Mouse (Mus musculus): ENCODE data around the gene Clybl.

Gene Clybl

GRCm38 (mm10) chr14:122384447-122385237 is 203.1 kb downstream of the Clybl start:
- no peak for DNase-seq (ENCODE audit: extremely low spot score, low spot score)

GRCm38 (mm10) chr14:122385238-122385534 is 203.7 kb downstream of the Clybl start:
- DNase-seq (ENCODE audit: extremely low spot score, low spot score), result no peak

GRCm38 (mm10) chr14:122385758-122386157 is 204.3 kb downstream of the Clybl start:
- no peak for DNase-seq (ENCODE audit: extremely low spot score, low spot score)

GRCm38 (mm10) chr14:122386281-122387130 is 205.0 kb downstream of the Clybl start:
- no peak for DNase-seq (ENCODE audit: extremely low spot score, low spot score)

GRCm38 (mm10) chr14:122387781-122388180 is 206.3 kb downstream of the Clybl start:
- DNase-seq (ENCODE audit: extremely low spot score, low spot score), result no peak

GRCm38 (mm10) chr14:122388431-122389031 is 207.0 kb downstream of the Clybl start:
- no peak for DNase-seq (ENCODE audit: extremely low spot score, low spot score)

GRCm38 (mm10) chr14:122389684-122390370 is 208.3 kb downstream of the Clybl start:
- DNase-seq (ENCODE audit: extremely low spot score, low spot score), result no peak

- DNase-seq (ENCODE audit: extremely low spot score, low spot score), result no peak
Observed at GRCm38 (mm10) chr14:122390935-122391334, 209.4 kb downstream of the Clybl start.

- no peak for DNase-seq (ENCODE audit: extremely low spot score, low spot score)
Observed at GRCm38 (mm10) chr14:122393119-122393518, 211.6 kb downstream of the Clybl start.

GRCm38 (mm10) chr14:122398676-122399075 is 217.2 kb downstream of the Clybl start:
- no peak for DNase-seq (ENCODE audit: extremely low spot score, low spot score)

- DNase-seq (ENCODE audit: extremely low spot score, low spot score), result no peak
Observed at GRCm38 (mm10) chr14:122399906-122400305, 218.4 kb downstream of the Clybl start.

- no peak for DNase-seq (ENCODE audit: extremely low spot score, low spot score)
Observed at GRCm38 (mm10) chr14:122401886-122402285, 220.4 kb downstream of the Clybl start.

- peak; percentile 32 for DNase-seq (ENCODE audit: extremely low spot score, low spot score)
Observed at GRCm38 (mm10) chr14:122402716-122403258, 221.3 kb downstream of the Clybl start.

- no peak for DNase-seq (ENCODE audit: extremely low spot score, low spot score)
Observed at GRCm38 (mm10) chr14:122403422-122403940, 222.0 kb downstream of the Clybl start.

GRCm38 (mm10) chr14:122404596-122405154 is 223.2 kb downstream of the Clybl start:
- DNase-seq (ENCODE audit: extremely low spot score, low spot score), result no peak

GRCm38 (mm10) chr14:122405236-122405635 is 223.7 kb downstream of the Clybl start:
- no peak for DNase-seq (ENCODE audit: extremely low spot score, low spot score)

- DNase-seq (ENCODE audit: extremely low spot score, low spot score), result peak; percentile 59
Observed at GRCm38 (mm10) chr14:122405897-122406540, 224.5 kb downstream of the Clybl start.

- DNase-seq (ENCODE audit: extremely low spot score, low spot score), result peak; percentile 78
Observed at GRCm38 (mm10) chr14:122406541-122407219, 225.2 kb downstream of the Clybl start.

GRCm38 (mm10) chr14:122412841-122413541 is 231.5 kb downstream of the Clybl start:
- DNase-seq (ENCODE audit: extremely low spot score, low spot score), result no peak
